Mouse (Mus musculus) layer of hippocampus, postnatal 36 days (tissue): ENCODE data around the gene Arl1. TPM values are rescaled to one million over a fixed set of nuclear protein-coding genes. Genes with fewer than 3 reads are reported as not detected.
"Not testable (repeated sequence)": the region's sequence is repeated elsewhere in the genome, so short reads cannot be mapped to it uniquely, and the experiment has no call there.

ENCODE experiments used
- DNase-seq, 2 experiments: peaks; one replicate each; pipeline ENCODE4 v3.0.0; 2022
- total RNA-seq, 2 experiments: library from RNA; stranded (reverse); gene quantifications; 2 replicates each; pipeline ENCODE4 v1.2.3; 2021

The Arl1 gene
- total RNA-seq: 100 to 1,000 TPM; 137 to 140 TPM

- DNase-seq: peak; percentile 92
These were observed at the start of gene Arl1 for GRCm38 (mm10) chr10:88730571-88731495. TSS of gene Arl1 (plus strand) at chr10:88730858.

DNA sequence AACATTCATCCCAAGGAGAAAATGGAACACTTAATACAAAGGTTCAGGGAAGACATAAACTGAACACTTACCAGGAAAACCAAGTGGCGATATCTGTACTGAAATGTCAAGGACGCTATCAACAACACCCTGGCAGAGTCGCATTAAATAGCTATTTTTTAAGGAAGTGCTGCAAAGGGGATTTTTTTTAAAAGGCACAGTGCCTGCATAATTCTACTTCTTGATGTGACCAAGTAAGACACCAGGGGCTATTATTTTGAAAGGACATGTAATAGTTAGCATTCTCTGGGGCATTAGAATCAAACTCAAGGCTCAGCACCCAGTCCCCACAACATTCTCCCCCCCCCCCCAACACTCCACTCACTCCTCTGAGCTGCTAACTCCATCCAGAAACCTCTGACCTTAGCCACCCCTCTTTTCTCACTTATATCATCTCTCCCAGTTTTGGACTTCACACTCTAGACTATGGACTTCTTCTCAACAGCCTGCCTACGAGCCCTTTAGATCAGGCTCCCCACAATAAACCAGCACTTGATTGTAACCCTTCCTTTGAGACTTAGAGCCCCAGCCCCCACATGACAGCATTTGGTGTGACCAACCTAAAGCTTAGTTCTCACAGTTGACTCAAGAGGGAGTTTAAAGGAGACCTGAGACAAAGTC is 47.6 kb upstream of the Arl1 start:
- no peak for DNase-seq

GRCm38 (mm10) chr10:88684925-88685324 is 45.7 kb upstream of the Arl1 start, which contains the start of gene Spic:
TSS of gene Spic (minus strand) at chr10:88685015.
- DNase-seq: no peak

GRCm38 (mm10) chr10:88700938-88701337 is 29.7 kb upstream of the Arl1 start:
- DNase-seq: no peak

- peak; percentile 33 to 39 for DNase-seq
These were observed 21.8 kb upstream of the Arl1 start for GRCm38 (mm10) chr10:88708671-88709523.

GRCm38 (mm10) chr10:88712359-88712758 is 18.3 kb upstream of the Arl1 start:
- DNase-seq: no peak

GRCm38 (mm10) chr10:88714744-88715143 is 15.9 kb upstream of the Arl1 start:
- DNase-seq: no peak

- no peak for DNase-seq
These were observed 15.0 kb upstream of the Arl1 start for GRCm38 (mm10) chr10:88715621-88716020.

- DNase-seq: no peak
These were observed 13.5 kb upstream of the Arl1 start for GRCm38 (mm10) chr10:88716986-88717755.

GRCm38 (mm10) chr10:88717756-88718025 is 13.0 kb upstream of the Arl1 start:
- no peak for DNase-seq

GRCm38 (mm10) chr10:88719618-88720017 is 11.0 kb upstream of the Arl1 start:
- DNase-seq: no peak

- DNase-seq: no peak
These were observed 5.3 kb upstream of the Arl1 start for GRCm38 (mm10) chr10:88725343-88725742.

- DNase-seq: peak in 1 of 2 experiments; percentile 11
These were observed 3.5 kb upstream of the Arl1 start for GRCm38 (mm10) chr10:88727128-88727527.

GRCm38 (mm10) chr10:88728166-88728565 is 2.5 kb upstream of the Arl1 start:
- DNase-seq: no peak

DNA sequence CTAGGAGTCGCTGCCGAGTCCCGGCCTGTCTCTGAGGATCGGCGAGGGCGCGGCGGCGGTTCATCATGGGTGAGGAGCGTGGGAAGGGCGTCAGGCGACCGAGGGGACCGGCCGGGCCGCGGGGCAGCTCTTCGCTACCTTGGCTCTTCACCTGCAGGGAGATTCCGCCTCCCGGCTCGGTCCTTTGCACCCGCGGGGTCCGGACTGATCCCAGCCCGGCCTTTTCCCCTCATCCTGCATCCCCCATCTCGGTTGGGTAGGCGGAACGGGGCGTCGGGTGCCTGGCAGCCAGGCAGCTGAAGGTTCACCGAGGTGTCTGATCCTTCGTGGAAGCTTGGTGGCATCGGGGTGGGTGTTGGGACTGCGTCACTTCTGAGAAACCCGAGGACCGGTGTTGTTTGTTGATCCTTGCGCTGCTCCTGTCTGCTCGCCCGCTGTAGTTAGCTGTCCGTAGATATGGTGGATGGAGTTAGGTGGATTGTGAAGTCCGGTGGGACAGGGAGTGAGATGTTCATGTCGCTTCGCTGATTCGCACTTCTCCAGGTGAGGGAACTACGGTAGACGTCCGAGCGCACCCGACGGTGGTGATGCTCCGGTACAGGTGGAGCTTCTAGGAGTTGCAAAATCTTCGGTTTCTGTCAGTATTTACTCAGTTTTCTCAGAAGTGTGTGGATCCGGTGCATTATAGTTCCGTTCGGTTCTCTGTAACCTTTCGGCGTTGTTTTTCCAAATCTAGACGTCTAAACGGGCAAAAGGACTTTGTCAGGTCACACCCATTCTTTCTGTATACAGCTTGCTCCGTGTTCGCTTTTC is 1.0 kb downstream of the Arl1 start:
- no peak for DNase-seq

- DNase-seq: no peak
These were observed 1.6 kb downstream of the Arl1 start for GRCm38 (mm10) chr10:88732309-88732622.

GRCm38 (mm10) chr10:88739074-88739473 is 8.4 kb downstream of the Arl1 start:
- not testable (repeated sequence) for DNase-seq

DNA sequence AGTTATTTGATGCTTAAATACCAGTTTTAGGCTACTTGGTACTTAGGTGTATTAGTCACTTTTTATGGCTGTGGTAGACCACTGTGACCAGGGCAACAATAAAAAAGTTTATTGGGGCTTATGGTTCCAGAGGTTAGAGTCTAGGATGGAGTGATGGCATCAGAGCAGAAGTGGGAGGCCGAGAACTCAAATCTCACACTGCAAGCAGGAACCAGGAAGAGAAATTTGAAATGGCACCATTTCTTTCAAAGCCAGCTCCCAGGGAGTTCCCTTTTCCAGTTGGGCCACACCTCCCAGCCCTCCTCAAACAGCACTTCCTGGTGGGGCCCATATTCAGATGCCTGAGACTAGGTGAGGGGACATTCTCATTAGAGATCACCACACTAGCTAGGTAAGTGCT is 9.2 kb downstream of the Arl1 start:
- no peak for DNase-seq

DNA sequence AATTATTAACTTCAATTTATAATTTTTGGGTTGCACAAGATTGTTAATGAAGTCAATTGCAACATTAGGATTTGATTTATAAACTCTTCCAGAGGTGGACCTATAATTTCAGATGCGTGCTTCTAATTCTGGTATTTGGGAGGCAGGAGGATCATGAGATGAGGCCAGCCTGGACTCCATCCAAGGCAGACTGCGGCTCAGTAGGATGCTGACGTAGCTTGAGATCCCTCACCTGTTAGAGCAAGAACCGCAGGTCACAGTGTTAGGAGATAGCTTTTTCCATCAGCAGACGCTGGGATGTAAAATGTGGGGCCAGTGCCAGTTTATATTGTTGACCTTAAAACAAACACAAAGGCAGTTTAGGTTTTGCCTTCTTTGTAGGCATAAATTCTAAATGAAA is 10.1 kb downstream of the Arl1 start:
- DNase-seq: no peak

GRCm38 (mm10) chr10:88741426-88741825 is 10.8 kb downstream of the Arl1 start:
- no peak for DNase-seq

DNA sequence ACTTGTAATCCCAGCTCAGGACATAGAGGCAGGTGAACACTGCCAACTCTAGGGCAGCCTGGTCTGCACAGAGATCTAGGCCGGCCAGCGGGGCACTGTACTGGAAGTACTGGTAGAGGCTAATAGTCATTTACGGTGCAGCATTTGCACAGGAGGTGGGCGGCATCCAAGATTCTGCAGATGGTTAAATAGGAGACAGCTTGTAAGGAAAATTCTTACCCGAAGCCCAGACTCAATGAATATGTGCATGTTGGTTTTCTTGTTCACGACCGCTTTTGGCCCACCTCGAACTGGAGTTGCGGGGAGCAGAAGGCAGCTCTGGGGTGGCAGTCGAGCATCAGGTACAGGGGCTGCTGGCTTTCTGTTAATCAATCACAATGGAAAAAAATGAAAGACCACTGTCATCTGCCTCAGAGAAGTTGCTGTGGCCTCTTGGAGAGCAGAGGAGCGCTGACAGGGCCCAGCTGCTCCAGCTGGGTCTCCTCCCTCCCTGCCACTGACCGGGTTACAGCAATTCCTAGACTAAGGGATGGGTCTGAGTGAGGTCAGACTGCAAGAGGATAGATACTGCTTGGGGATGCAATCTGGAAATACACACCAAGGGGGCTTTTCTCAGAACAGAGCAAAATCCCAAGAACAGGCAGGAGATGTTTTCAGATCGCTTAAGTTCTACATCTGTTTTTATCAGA is 31.0 kb downstream of the Arl1 start:
- DNase-seq: peak; percentile 17 to 36
